Mouse (Mus musculus) forebrain, embryonic 10.5 days (tissue): ENCODE measurements around the gene Acpp. TPM values are rescaled to one million over a fixed set of nuclear protein-coding genes. Genes with fewer than 3 reads are reported as not detected.

Experiments used
- DNase-seq: peaks from one replicate; pipeline ENCODE4 v3.0.0-alpha.2; 2017; ENCODE audit warnings: low spot score; ENCODE audit errors: extremely low spot score
- H3K27ac ChIP-seq: fragments of 300-500 bp; sonication (generic); 2 replicates; pipeline ENCODE4 v1.5.1; 2016; ENCODE audit warnings: mild to moderate bottlenecking
- H3K27me3 ChIP-seq: fragments of 300-500 bp; sonication (generic); 2 replicates; pipeline ENCODE4 v1.6.1; 2016; ENCODE audit warnings: mild to moderate bottlenecking; ENCODE audit not compliant: poor library complexity, severe bottlenecking
- H3K36me3 ChIP-seq: fragments of 300-500 bp; sonication (generic); replicated peaks from 2 replicates; pipeline ENCODE4 v1.6.1; 2016; ENCODE audit warnings: mild to moderate bottlenecking, moderate library complexity
- H3K4me1 ChIP-seq: fragments of 300-500 bp; sonication (generic); 2 replicates; pipeline ENCODE4 v1.6.1; 2016
- H3K4me3 ChIP-seq: fragments of 300-500 bp; sonication (generic); 2 replicates; pipeline ENCODE4 v1.5.1; 2016; ENCODE audit warnings: mild to moderate bottlenecking, moderate library complexity
- H3K9me3 ChIP-seq: fragments of 300-500 bp; sonication (generic); 2 replicates; pipeline ENCODE4 v1.6.1; 2016; ENCODE audit warnings: mild to moderate bottlenecking, moderate library complexity
- WGBS: fragments of 180-500 bp; shearing (Covaris S2); methylation state at CpG from one replicate; pipeline ENCODE4 v1.1.7; 2016; 5-methylcytosine and 5-hydroxymethylcytosine counted together
- polyA plus RNA-seq: library from polyadenylated mRNA; unstranded; fragments of >200 nt; fragmentation: Nextera tagmentation; extraction: Ambion mirVana; gene quantifications from 2 replicates; pipeline ENCODE4 v1.2.1, GENCODE M21; 2016

The Acpp gene
- polyA plus RNA-seq, 1 experiment from 2014 or later = 0.36 TPM

GRCm38 (mm10) chr9:104282536-104282935, 55.0 kb downstream of the Acpp start:
- Histone ChIP-seq H3K36me3 (no peaks in the 10 kb centered on the region), H3K9me3 (no peaks in the 10 kb centered on the region), H3K27me3 (no peaks in the 10 kb centered on the region), H3K27ac (no peak overlapping the region), H3K4me3 (no peak overlapping the region), H3K4me1 (peaks cover 7% of the 10 kb centered on the region)
- no peak for DNase-seq
- 19% methylated on average over 8 of the region's 8 CpGs for WGBS

GRCm38 (mm10) chr9:104281737-104282136, 55.8 kb downstream of the Acpp start:
- Histone ChIP-seq H3K27me3 (no peaks in the 10 kb centered on the region), H3K36me3 (no peaks in the 10 kb centered on the region), H3K27ac (no peak overlapping the region), H3K9me3 (no peaks in the 10 kb centered on the region), H3K4me1 (peaks cover 7% of the 10 kb centered on the region), H3K4me3 (no peak overlapping the region)
- WGBS = 83% methylated on average over 5 of the region's 5 CpGs
- no peak for DNase-seq

- Histone ChIP-seq H3K4me3 (no peak overlapping the region), H3K27ac (no peak overlapping the region), H3K36me3 (no peaks in the 10 kb centered on the region), H3K9me3 (no peaks in the 10 kb centered on the region), H3K27me3 (no peaks in the 10 kb centered on the region), H3K4me1 (peaks cover 7% of the 10 kb centered on the region)
- 87% methylated on average over 8 of the region's 8 CpGs for WGBS
- DNase-seq = no peak
Observed at GRCm38 (mm10) chr9:104280725-104281495, 56.6 kb downstream of the Acpp start.

GRCm38 (mm10) chr9:104277528-104278162, 59.9 kb downstream of the Acpp start:
- Histone ChIP-seq H3K36me3 (no peaks in the 10 kb centered on the region), H3K27ac (no peak overlapping the region), H3K4me1 (peaks cover 5% of the 10 kb centered on the region), H3K9me3 (no peaks in the 10 kb centered on the region), H3K27me3 (no peaks in the 10 kb centered on the region), H3K4me3 (peak overlapping the region; percentile 10; the same call in 1 of the 2 replicates)
- WGBS = 26% methylated on average over 18 of the region's 18 CpGs
- DNase-seq = peak; percentile 30

GRCm38 (mm10) chr9:104275084-104275785, 62.3 kb downstream of the Acpp start:
- DNase-seq = no peak
- H3K4me1 ChIP-seq = no peaks in the 10 kb centered on the region
- 89% methylated on average over 17 of the region's 17 CpGs for WGBS

GRCm38 (mm10) chr9:104272057-104272456, 65.5 kb downstream of the Acpp start:
- no peaks in the 10 kb centered on the region for H3K27me3 ChIP-seq
- H3K27ac ChIP-seq = no peak overlapping the region
- H3K9me3 ChIP-seq = no peaks in the 10 kb centered on the region
- WGBS = 83% methylated on average over 4 of the region's 4 CpGs
- H3K4me3 ChIP-seq = no peak overlapping the region
- DNase-seq = no peak
- H3K4me1 ChIP-seq = no peaks in the 10 kb centered on the region
- H3K36me3 ChIP-seq = no peaks in the 10 kb centered on the region

More at GRCm38 (mm10) chr9:104275084-104275785, 62.3 kb downstream of the Acpp start:
- no peaks in the 10 kb centered on the region for H3K9me3 ChIP-seq
- H3K27me3 ChIP-seq = no peaks in the 10 kb centered on the region
- H3K27ac ChIP-seq = no peak overlapping the region
- H3K36me3 ChIP-seq = no peaks in the 10 kb centered on the region
- no peak overlapping the region for H3K4me3 ChIP-seq

- no peaks in the 10 kb centered on the region for H3K27me3 ChIP-seq
- H3K27ac ChIP-seq = no peak overlapping the region
- WGBS = 73% methylated on average over 4 of the region's 4 CpGs
- H3K9me3 ChIP-seq = no peaks in the 10 kb centered on the region
- H3K4me1 ChIP-seq = no peaks in the 10 kb centered on the region
- H3K36me3 ChIP-seq = no peaks in the 10 kb centered on the region
- no peak overlapping the region for H3K4me3 ChIP-seq
- no peak for DNase-seq
Observed at GRCm38 (mm10) chr9:104271642-104272041, 65.9 kb downstream of the Acpp start.

GRCm38 (mm10) chr9:104269944-104270343, 67.6 kb downstream of the Acpp start:
- H3K36me3 ChIP-seq = no peaks in the 10 kb centered on the region

GRCm38 (mm10) chr9:104269349-104269871, 68.1 kb downstream of the Acpp start:
- Histone ChIP-seq H3K4me1 (no peaks in the 10 kb centered on the region), H3K27me3 (no peaks in the 10 kb centered on the region), H3K4me3 (no peak overlapping the region), H3K9me3 (no peaks in the 10 kb centered on the region), H3K27ac (peak overlapping the region; percentile 25; the same call in 1 of the 2 replicates), H3K36me3 (no peaks in the 10 kb centered on the region)
- no peak for DNase-seq
- 49% methylated on average over 10 of the region's 10 CpGs for WGBS

More at GRCm38 (mm10) chr9:104269944-104270343, 67.6 kb downstream of the Acpp start:
- no peak overlapping the region for H3K4me3 ChIP-seq
- no peak overlapping the region for H3K27ac ChIP-seq
- no peaks in the 10 kb centered on the region for H3K27me3 ChIP-seq
- H3K9me3 ChIP-seq = no peaks in the 10 kb centered on the region
- H3K4me1 ChIP-seq = no peaks in the 10 kb centered on the region
- DNase-seq = no peak
- WGBS = 77% methylated on average over 3 of the region's 3 CpGs

GRCm38 (mm10) chr9:104264567-104264966, 73.0 kb downstream of the Acpp start:
- Histone ChIP-seq H3K9me3 (no peaks in the 10 kb centered on the region), H3K4me3 (no peak overlapping the region), H3K27me3 (no peaks in the 10 kb centered on the region), H3K36me3 (no peaks in the 10 kb centered on the region), H3K4me1 (peaks cover 27% of the 10 kb centered on the region), H3K27ac (no peak overlapping the region)
- 60% methylated on average over 2 of the region's 2 CpGs for WGBS
- no peak for DNase-seq

GRCm38 (mm10) chr9:104262823-104263352, 74.7 kb downstream of the Acpp start, which contains the start of gene Dnajc13:
Gene Dnajc13, minus strand, starts transcription at chr9:104262930.
- H3K27me3 ChIP-seq = no peaks in the 10 kb centered on the region
- H3K4me3 ChIP-seq = peak within 1 kb of the TSS; percentile 97
- peak; percentile 96 for DNase-seq
- under 1% methylated on average over 60 of the region's 60 CpGs for WGBS
- peaks cover 27% of the 10 kb centered on the region for H3K4me1 ChIP-seq
- H3K27ac ChIP-seq = peak within 1 kb of the TSS; percentile 94
- no peaks in the 10 kb centered on the region for H3K36me3 ChIP-seq
- H3K9me3 ChIP-seq = no peaks in the 10 kb centered on the region

GRCm38 (mm10) chr9:104262016-104262762, 75.4 kb downstream of the Acpp start:
- no peaks in the 10 kb centered on the region for H3K36me3 ChIP-seq
- DNase-seq = peak; percentile 60
- no peaks in the 10 kb centered on the region for H3K27me3 ChIP-seq
- WGBS = under 1% methylated on average over 44 of the region's 46 CpGs
- peaks cover 31% of the 10 kb centered on the region for H3K4me1 ChIP-seq
- H3K27ac ChIP-seq = peak overlapping the region; percentile 94
- peak overlapping the region; percentile 97 for H3K4me3 ChIP-seq
- no peaks in the 10 kb centered on the region for H3K9me3 ChIP-seq
